Mouse (Mus musculus) adrenal gland, adult 18-20 months (tissue): ENCODE results near the gene Tdrd6. TPM values are rescaled to one million over a fixed set of nuclear protein-coding genes. Genes with fewer than 3 reads are reported as not detected.

ENCODE experiments used
- total RNA-seq, 2 experiments: library from RNA; stranded (reverse); gene quantifications; 1 replicate in 1 of 2; 2 replicates in 1 of 2; pipeline ENCODE4 v1.2.3; 2021

The Tdrd6 gene
- total RNA-seq, 2 experiments from 2014 or later, result not detected

Other genes with a start within 250 kb of the Tdrd6 start
- gene Mep1a, start 127.5 kb downstream of the Tdrd6 start, total RNA-seq, result under 1 TPM in 1 of 2 experiments, not detected in 1; 0.23 TPM
- not detected for gene Ankrd66, start 86.7 kb downstream of the Tdrd6 start, total RNA-seq
- gene Pla2g7, start 62.2 kb downstream of the Tdrd6 start, total RNA-seq, result 10 to 100 TPM; 16.9 to 34.4 TPM
- 1 to 10 TPM; 3.2 to 3.4 TPM for gene Slc25a27, start 36.9 kb upstream of the Tdrd6 start, total RNA-seq
- gene Cyp39a1, start 37.1 kb upstream of the Tdrd6 start, total RNA-seq, result 1 to 10 TPM; 1.9 to 2.8 TPM
- 1 to 10 TPM; 4.7 to 6.5 TPM for gene Rcan2, start 171.1 kb upstream of the Tdrd6 start, total RNA-seq